Mouse (Mus musculus): ENCODE measurements around the gene Sphk1.

The Sphk1 gene

GRCm38 (mm10) chr11:116538142-116538735 is 7.5 kb downstream of the Sphk1 start:
- DNase-seq (ENCODE audit: low spot score in 2 of 2), result peak in 1 of 2 experiments; percentile 54

DNA sequence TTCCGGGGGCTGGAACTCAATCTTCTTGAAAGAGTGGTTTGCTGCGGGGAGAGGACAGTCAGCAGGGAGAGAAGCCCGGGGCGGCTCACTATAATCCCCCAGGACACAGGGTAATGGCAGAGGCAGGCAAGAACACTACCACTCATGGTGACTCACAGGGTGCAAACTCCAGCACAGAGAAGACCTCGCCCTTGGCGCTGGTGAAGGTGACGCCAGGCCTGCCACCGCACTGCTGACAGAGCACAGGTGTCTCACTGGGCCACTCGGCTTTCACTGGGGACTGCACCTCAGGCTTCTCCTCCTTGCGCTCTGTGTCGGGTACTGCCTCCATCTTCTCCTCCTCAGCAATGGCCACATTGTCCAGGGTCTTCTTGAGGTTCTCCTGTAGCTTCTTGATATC is 10.5 kb downstream of the Sphk1 start:
- DNase-seq (ENCODE audit: low spot score in 2 of 2), result no peak

- no peak for DNase-seq (ENCODE audit: low spot score in 2 of 2)
These were observed 12.4 kb downstream of the Sphk1 start for GRCm38 (mm10) chr11:116543110-116543509.

DNA sequence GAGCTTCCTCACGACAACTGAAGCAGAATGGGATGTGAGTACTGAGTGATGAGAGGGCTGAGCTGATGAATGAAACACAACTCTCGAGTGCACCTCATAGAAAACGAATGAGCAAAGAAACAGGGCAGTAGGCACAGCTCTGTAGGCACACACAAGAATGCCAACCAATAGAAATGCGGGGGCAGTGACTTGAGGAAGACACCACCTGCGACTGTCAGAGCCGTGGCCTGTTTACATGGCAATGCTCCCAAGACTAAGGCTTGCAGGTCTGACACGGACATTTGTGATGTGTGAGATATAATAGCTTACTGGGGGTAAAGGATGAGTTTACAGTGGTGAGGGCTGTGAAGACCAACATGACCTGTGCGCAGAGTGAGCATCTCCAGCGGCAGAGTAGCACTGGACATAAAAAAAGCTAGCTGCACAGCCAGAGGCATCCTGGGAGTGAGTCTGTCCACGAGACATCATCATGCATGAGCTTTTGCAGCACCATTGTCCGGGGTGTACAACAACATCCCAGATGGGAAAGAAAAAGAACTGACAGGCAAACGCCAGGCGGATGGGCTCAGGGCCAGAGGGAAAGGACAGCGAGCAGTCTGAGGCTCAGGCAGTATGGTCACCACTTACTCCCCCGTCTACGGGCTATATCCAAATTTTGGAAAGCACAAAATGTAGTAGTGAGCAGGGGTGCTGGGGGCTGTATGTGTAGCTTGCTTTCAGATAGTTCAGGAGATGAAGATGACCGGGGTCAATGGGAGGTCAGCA is 16.8 kb downstream of the Sphk1 start:
- no peak for DNase-seq (ENCODE audit: low spot score in 2 of 2)

DNA sequence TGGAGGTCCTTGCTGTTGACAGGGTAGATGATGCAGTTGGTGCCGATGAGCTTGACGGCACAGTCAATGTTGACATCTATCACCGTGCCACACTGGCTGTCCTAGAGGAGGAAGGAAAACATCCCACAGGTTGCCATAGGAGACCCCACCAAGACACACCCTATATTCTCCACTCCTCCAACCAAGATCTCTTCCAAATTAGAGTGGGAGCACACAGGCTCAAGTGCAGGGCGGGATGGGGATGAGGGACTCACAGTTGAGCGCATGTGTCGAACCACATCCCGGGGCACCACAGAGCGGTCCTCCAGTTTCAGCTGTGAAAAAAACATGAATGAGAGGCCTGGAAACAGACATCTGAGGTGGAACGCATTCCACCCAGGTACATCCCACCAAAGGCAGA is 18.1 kb downstream of the Sphk1 start:
- no peak for DNase-seq (ENCODE audit: low spot score in 2 of 2)

- DNase-seq (ENCODE audit: low spot score in 2 of 2), result no peak
These were observed 18.7 kb downstream of the Sphk1 start for GRCm38 (mm10) chr11:116549273-116550038.

- no peak for DNase-seq (ENCODE audit: low spot score in 2 of 2)
These were observed 20.0 kb downstream of the Sphk1 start for GRCm38 (mm10) chr11:116550748-116551147.

- no peak for DNase-seq (ENCODE audit: low spot score in 2 of 2)
These were observed 21.5 kb downstream of the Sphk1 start for GRCm38 (mm10) chr11:116552194-116552593.

DNA sequence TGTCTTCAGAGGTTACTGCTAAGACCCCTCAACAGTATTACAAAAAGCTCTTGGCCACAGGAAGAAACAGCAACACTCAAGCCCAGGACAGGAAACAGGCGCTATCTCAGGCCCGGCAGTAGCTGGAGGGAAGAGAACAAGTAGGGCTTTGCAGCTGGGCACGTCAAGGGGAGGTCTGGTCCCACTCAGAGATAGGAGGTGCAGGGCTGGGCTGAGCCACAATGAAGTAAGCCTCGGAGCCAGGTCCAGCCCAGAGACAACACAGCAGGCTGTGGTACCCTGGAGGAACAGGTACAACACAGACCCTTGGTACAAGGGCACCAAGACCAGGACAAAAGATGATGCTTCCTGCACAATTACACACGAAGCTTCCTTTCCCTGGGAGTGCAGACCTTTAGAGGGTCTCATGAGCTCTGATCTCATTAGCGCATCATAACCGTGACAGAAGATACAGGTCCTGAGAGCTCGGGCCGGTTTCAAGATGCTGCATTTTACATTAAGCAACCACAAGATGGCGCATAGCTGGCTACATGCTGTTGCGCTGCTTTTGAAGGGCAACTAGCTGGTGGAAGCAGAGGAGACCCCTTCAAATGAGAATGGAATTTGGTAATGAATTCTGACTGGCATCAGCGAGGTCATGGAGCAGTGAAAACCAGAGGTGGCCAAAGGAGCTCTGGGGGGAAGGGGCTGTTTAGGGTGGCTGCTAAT is 23.6 kb downstream of the Sphk1 start:
- no peak for DNase-seq (ENCODE audit: low spot score in 2 of 2)

DNA sequence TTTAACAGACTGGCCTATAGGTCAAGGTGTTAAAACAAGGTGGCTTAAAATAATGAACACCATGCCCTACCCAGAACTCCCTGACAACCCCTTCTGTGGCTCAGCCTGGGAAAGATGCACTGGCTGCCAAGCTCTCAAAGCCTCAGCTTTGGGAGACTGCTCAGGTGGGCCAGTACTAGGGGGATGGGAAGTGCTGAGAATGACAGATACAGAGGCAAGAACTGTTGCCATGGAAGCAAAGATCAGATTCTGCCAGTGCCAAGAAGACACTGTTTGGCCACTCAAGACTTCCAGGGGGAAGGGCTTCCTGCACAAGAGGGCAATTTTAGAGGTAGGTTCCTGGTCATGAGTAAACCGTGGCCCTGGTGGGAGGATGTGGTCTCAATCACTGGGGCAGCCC is 24.8 kb downstream of the Sphk1 start:
- no peak for DNase-seq (ENCODE audit: low spot score in 2 of 2)

- no peak for DNase-seq (ENCODE audit: low spot score in 2 of 2)
These were observed 25.6 kb downstream of the Sphk1 start for GRCm38 (mm10) chr11:116556308-116556707.

DNA sequence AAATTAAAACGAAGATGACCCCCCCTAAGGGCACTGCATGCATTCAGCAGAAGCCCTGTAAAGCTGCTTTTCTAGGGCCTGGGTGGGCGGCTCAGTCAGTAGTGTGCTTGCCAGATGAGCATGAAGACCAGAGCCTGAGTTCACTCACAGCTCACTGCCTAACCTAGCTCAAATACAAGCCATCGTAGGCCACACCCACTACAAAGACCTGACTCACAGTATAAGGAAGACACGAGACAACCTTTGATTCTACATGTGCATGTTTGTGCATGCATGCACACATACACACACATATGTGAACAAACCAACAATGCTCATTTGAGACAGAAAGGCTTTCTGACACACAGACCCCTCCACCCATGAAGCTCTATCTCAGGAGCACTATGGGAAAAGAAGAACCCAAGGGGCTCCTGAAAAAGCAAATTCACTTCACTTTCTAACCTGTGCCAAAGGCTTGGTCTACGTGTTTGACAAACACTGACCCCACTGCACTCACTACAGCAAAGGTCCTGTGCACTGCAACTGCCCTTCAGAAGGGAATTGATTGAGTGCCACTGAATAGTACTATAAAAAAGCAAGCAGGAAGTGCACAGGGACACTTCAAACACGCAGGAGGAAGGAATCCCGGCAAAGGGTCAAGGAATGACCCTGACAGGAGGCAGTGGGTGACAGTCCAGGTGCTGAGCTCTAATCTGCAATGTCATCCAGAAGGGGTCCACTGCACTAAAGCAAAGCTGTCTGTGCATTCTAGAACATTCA is 34.7 kb downstream of the Sphk1 start:
- no peak for DNase-seq (ENCODE audit: low spot score in 2 of 2)

DNA sequence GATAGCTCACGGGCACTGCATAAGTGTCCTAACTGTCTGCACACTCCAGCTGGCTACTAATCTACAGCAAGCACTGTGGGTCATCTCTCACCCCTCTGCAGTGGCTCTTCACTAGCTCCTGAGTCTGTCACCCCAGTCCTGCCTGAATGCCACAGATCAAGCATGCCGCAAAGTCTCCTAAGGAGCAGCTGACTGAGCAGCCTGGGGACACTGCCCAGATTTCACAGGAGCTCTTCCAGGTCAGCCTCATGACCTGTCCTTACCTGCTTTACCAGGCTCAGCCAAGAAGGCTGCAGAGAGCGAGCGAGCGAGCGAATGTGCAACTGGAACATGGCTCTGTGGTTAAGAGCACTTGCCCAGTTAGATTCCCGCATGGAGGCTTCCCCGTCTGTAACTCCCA is 36.8 kb downstream of the Sphk1 start:
- DNase-seq (ENCODE audit: low spot score in 2 of 2), result no peak

DNA sequence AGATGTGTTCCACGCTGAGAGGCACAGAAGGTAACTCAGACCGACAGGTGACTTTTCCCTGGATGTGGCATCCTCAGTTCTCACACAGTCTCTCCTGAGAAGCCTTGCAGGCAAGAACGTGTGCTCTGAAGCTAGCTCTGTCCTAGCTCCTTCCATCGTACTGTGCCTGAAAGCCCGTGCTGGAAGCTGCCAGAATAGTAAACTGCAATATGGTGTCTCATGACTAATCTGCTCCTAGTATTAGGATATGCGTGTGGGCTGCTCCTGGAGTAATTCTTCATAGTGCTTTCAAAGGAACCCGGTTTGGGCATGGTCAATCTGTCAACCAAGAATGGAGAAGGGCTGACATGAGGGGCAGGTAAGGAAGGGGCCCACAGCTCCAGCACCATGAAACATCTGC is 40.1 kb downstream of the Sphk1 start:
- DNase-seq (ENCODE audit: low spot score in 2 of 2), result no peak

DNA sequence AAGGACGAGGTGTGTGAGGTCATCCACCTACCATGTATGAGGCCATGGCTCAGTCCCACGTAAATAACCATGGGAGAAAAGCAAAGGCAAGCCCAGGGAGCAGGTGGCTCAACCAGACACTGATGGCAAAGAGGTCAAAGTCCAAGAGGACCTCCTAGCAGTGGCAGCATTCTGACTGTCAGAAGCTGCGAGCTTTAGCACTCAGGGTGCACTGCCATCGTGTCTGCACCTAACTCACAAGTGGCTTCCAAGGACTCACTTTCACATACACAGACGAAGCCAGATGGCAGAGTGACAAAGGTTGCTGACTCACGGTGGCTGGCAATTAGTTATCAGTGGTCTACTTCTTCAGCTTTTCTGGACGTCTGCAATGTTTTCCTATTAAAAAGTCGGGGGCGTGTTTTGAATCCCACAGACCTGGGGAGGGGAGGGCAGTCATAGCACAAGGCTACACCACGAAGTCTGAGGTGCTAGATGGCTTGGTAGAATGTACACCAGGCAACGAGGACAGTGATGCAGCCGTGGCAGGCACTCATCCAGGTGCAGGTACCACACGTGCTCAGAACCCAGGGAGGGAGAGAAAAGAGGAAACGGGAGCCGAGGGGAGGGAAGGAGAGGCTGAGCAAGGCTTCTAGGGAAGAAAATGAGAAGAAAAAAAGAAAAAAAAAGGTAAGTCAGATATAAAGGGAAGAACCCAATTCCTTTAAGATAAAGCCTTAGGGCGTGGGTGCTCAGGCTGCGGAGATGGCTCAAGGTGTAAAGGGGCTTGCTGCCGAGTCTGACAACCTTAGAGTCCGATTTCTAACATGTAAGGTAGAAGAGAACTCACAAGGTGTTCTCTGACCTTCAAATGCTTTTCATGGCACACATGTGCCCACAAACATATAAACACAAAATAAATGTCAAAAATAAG is 41.3 kb downstream of the Sphk1 start:
- DNase-seq (ENCODE audit: low spot score in 2 of 2), result no peak

- no peak for DNase-seq (ENCODE audit: low spot score in 2 of 2)
These were observed 42.2 kb downstream of the Sphk1 start for GRCm38 (mm10) chr11:116572756-116573543.

DNA sequence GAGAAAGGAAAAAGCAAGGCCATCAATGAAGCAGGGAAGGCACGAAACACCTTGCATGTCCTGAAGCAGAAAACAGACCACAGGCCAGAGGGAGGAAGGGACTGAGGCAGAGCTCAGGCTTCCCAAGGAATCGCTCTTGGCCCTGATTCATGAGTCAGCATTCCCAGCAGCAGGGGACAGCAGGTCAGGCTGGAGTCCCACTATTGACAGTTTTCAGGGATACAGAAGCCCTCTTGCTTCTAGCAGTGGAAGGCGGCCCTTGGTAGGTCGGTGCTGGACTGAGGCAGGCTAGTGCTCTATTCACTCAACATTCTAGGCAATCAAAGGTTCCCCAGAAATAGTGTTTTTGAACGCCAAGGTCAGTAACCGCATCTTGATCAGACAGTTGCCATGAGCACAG is 43.8 kb downstream of the Sphk1 start:
- DNase-seq (ENCODE audit: low spot score in 2 of 2), result no peak

DNA sequence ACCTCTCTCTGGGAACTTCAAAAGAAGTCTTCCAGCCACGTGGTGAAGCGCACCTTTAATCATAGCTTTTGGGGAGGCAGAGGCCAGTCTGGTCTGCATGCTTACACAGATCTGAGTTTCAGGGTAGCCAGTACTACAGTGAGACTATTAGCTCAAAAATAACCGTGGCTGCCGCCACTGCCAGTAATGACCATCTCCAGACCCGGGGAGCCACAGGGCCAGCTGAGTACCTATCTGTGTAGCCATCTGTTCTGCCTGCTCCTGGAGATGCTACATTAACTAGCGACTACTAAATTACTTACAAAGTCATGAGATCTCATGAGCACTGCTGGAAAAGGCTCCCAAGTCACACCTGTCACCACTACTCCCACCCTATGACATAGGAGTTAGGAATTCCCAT is 44.3 kb downstream of the Sphk1 start:
- DNase-seq (ENCODE audit: low spot score in 2 of 2), result no peak

- DNase-seq (ENCODE audit: low spot score in 2 of 2), result no peak
These were observed 44.7 kb downstream of the Sphk1 start for GRCm38 (mm10) chr11:116575396-116575795.

GRCm38 (mm10) chr11:116579280-116579679 is 48.6 kb downstream of the Sphk1 start:
- no peak for DNase-seq (ENCODE audit: low spot score in 2 of 2)

All from urinary bladder, postnatal 4 days (tissue).